Mouse (Mus musculus) bone marrow macrophage, adult 2 months (primary cell): ENCODE results near the gene Ube4a.

ENCODE experiments used
- CTCF ChIP-seq: IDR thresholded peaks from 2 replicates; pipeline ENCODE4 v1.5.1; 2012; ENCODE audit warnings: low read depth, mild to moderate bottlenecking, low read length, moderate library complexity
- POLR2A ChIP-seq: IDR thresholded peaks from 2 replicates; pipeline ENCODE4 v1.6.1; 2012; ENCODE audit warnings: mild to moderate bottlenecking, low read depth, low read length, borderline replicate concordance

GRCm38 (mm10) chr9:44982081-44982480, 16.7 kb upstream of the Ube4a start:
- TF ChIP-seq POLR2A (no peak), CTCF (no peak)
